Mouse (Mus musculus) cerebellum, adult (tissue): ENCODE measurements at regions not wholly inside any gene's neighbourhood (a gene's known extent, or its start where the extent isn't known, plus 50 kb on each side); places are given as distances from the start of the nearest gene placed in this dataset.
"Not testable (repeated sequence)": the region's sequence is repeated elsewhere in the genome, so short reads cannot be mapped to it uniquely, and the experiment has no call there.

Source experiments
- ATAC-seq: cut with Nextera tagmentation; 2 replicates; pipeline ENCODE4 v1.9.2; 2017; ENCODE audit warnings: mild to moderate bottlenecking, moderate library complexity, mixed read lengths; ENCODE audit not compliant: insufficient number of reproducible peaks, low FRiP score, low TSS enrichment

GRCm38 (mm10) chr3:157371509-157371908, 162.5 kb upstream of the Zranb2 start:
- no peak for ATAC-seq

DNA sequence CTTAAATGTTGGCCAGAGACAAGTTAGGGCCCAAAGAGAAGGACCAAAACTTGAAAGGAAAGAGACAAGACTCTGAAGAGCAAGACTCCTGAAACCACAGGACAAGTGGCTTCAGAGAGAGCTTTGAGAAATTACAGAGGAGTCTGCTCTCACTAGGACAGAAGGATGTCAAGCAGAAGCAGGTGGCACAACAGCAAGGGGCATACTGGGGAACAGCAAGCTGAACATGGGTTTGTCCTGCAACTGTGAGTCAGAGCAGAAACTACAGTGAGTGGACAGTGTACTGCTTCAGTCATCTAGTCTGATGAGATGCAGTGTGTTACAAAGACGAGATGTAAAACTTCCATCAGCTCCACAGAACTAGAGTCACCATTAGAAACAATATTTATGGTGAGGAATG, 160.6 kb upstream of the Zranb2 start:
- ATAC-seq: peak; percentile 90

GRCm38 (mm10) chr3:157374178-157374577, 159.8 kb upstream of the Zranb2 start:
- ATAC-seq: no peak

DNA sequence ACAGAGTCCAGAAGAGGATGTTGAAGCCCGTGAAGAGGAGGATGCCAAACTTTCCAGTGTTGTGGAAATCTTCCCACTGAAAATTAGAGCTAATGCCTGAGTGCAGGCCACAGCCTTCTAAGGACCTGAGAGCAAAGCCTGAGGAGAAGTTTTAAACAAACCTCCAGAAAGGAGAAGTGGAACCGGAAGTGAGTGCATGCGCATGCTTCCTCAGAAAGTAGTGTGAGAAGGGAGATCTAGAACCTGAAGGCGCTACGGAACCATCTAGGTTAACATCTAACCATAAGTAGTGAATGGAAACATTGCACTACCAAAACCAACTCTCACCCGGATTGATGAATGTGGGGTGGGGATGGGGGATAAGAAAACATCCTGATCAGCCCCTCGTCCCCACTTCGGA, 156.4 kb upstream of the Zranb2 start:
- ATAC-seq: no peak

DNA sequence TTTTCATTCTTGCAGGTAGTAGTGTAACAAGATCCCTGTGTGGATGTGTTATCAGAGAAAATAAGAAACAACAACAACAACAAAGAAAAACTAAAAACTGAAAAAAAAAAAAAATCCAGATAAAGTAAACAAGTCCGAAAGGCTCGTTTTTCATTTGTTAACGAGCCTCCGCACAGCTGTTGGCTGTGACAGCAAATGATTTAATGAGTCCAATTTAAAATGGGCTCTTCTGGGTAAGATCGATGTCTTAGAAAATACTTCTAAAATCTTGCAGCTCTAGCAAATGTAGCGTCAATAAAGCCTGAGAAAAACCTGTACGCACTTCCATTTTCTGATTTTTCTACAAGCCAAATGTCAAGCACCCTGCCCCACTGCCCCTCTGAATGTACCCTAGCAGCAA, 155.8 kb upstream of the Zranb2 start:
- no peak for ATAC-seq

GRCm38 (mm10) chr3:157391835-157392234, 142.1 kb upstream of the Zranb2 start:
- no peak for ATAC-seq

GRCm38 (mm10) chr3:157393903-157394302, 140.1 kb upstream of the Zranb2 start:
- ATAC-seq: no peak

DNA sequence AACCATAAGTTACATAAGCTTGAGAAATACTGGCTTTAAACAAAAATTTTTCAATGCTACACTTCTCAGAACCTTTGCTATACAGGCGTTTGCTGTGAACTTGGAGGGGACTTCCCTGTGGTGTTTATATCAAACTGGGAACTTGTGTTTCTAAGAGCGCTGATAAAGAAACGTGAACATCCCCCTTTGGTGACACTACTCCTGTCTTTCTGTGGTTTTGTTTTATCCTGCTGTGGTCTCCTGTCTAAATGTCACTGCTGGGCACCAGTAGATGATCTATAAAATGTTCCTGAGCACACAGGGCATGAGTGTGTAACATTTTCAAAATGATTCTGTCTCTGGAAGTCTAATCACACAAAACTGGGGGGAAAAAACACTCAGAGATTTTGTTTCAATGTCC, 134.1 kb upstream of the Zranb2 start:
- ATAC-seq: no peak

GRCm38 (mm10) chr3:157404054-157404453, 129.9 kb upstream of the Zranb2 start:
- ATAC-seq: no peak

GRCm38 (mm10) chr3:157423447-157423846, 110.5 kb upstream of the Zranb2 start:
- ATAC-seq: not testable (repeated sequence)

- no peak for ATAC-seq
These were observed 107.2 kb upstream of the Zranb2 start for GRCm38 (mm10) chr3:157426720-157427119.

GRCm38 (mm10) chr3:157449794-157450193, 84.2 kb upstream of the Zranb2 start:
- ATAC-seq: peak; percentile 56; the same call in 1 of the 2 replicates

- no peak for ATAC-seq
These were observed 62.4 kb upstream of the Zranb2 start for GRCm38 (mm10) chr3:157471600-157471999.

- ATAC-seq: no peak
These were observed 61.3 kb upstream of the Zranb2 start for GRCm38 (mm10) chr3:157472674-157473073.

- ATAC-seq: no peak
These were observed 56.2 kb upstream of the Zranb2 start for GRCm38 (mm10) chr3:157477731-157478130.
